Mouse (Mus musculus): Measurements from ENCODE around the gene Ric8a. TPM values are rescaled to one million over a fixed set of nuclear protein-coding genes. Genes with fewer than 3 reads are reported as not detected.

Ric8a gene
- total and polyA plus RNA-seq, 3 experiments, result 20.1 to 37.6 (median 23.6) TPM

GRCm38 (mm10) chr7:140821653-140822329 is 35.0 kb upstream of the Ric8a start, which contains the start of gene Zfp941:
Gene Zfp941, minus strand, starts transcription at chr7:140822178.
- Histone ChIP-seq H3K79me2 (replicated peaks; ENCODE audit: control insufficient read depth, insufficient read depth, low read length) (no peaks in the 10 kb centered on the region), H3K9ac (ENCODE audit: low read depth, low read length) (peak within 1 kb of the TSS; percentile 33), H3K4me3 (peak within 1 kb of the TSS; percentile 27; the same call in 1 of the 2 replicates), H3K27ac (no peak within 1 kb of the TSS), H3K36me3 (ENCODE audit: control insufficient read depth, insufficient read depth, low read length) (no peaks in the 10 kb centered on the region), H3K4me1 (ENCODE audit: control insufficient read depth, insufficient read depth, low read length) (peaks cover 2% of the 10 kb centered on the region; the same call in 1 of the 2 replicates), H3K27me3 (ENCODE audit: control insufficient read depth, insufficient read depth, low read length) (no peaks in the 10 kb centered on the region)
- no peak for DNase-seq
- intact Hi-C loops (cut with DNase I), result no loop called here
- TF ChIP-seq POLR2A (IDR thresholded peaks at IDR 0.05; ENCODE audit: insufficient read depth, low read depth, low read length) (no peak), CTCF (IDR thresholded peaks at IDR 0.05) (no peak), EP300 (IDR thresholded peaks at IDR 0.05; ENCODE audit: insufficient read depth, low read depth, low read length) (no peak)
- WGBS, result 3% methylated on average over 21 of the region's 21 CpGs

GRCm38 (mm10) chr7:140822731-140823130 is 34.0 kb upstream of the Ric8a start:
- Histone ChIP-seq H3K36me3 (ENCODE audit: control insufficient read depth, insufficient read depth, low read length) (no peaks in the 10 kb centered on the region), H3K9ac (ENCODE audit: low read depth, low read length) (no peak overlapping the region), H3K4me1 (ENCODE audit: control insufficient read depth, insufficient read depth, low read length) (peaks cover 2% of the 10 kb centered on the region; the same call in 1 of the 2 replicates), H3K27ac (no peak overlapping the region), H3K79me2 (replicated peaks; ENCODE audit: control insufficient read depth, insufficient read depth, low read length) (no peaks in the 10 kb centered on the region), H3K4me3 (no peak overlapping the region), H3K27me3 (ENCODE audit: control insufficient read depth, insufficient read depth, low read length) (no peaks in the 10 kb centered on the region)
- 91% methylated on average over 4 of the region's 4 CpGs for WGBS
- no peak for DNase-seq
- intact Hi-C loops (cut with DNase I), result no loop called here
- TF ChIP-seq POLR2A (IDR thresholded peaks at IDR 0.05; ENCODE audit: insufficient read depth, low read depth, low read length) (no peak), EP300 (IDR thresholded peaks at IDR 0.05; ENCODE audit: insufficient read depth, low read depth, low read length) (no peak), CTCF (IDR thresholded peaks at IDR 0.05) (no peak)

- intact Hi-C loops (cut with DNase I), result loop anchor here (5.0 kb wide), 1 partner anchor 751 kb away; no protein-coding TSS in a partner anchor
These were observed 28.4 kb upstream of the Ric8a start for GRCm38 (mm10) chr7:140828171-140828881.

GRCm38 (mm10) chr7:140831447-140831846 is 25.3 kb upstream of the Ric8a start:
- Histone ChIP-seq H3K27me3 (ENCODE audit: control insufficient read depth, insufficient read depth, low read length) (no peaks in the 10 kb centered on the region), H3K27ac (no peak overlapping the region), H3K36me3 (ENCODE audit: control insufficient read depth, insufficient read depth, low read length) (no peaks in the 10 kb centered on the region), H3K9ac (ENCODE audit: low read depth, low read length) (no peak overlapping the region), H3K79me2 (replicated peaks; ENCODE audit: control insufficient read depth, insufficient read depth, low read length) (no peaks in the 10 kb centered on the region), H3K4me3 (no peak overlapping the region), H3K4me1 (ENCODE audit: control insufficient read depth, insufficient read depth, low read length) (no peaks in the 10 kb centered on the region; the same call in 1 of the 2 replicates)
- DNase-seq, result no peak
- intact Hi-C loops (cut with DNase I), result no loop called here
- 47% methylated on average over 6 of the region's 6 CpGs for WGBS
- TF ChIP-seq CTCF (IDR thresholded peaks at IDR 0.05), result no peak
- TF ChIP-seq POLR2A (IDR thresholded peaks at IDR 0.05; ENCODE audit: insufficient read depth, low read depth, low read length), result no peak
- no peak for TF ChIP-seq EP300 (IDR thresholded peaks at IDR 0.05; ENCODE audit: insufficient read depth, low read depth, low read length)

More at GRCm38 (mm10) chr7:140828171-140828881, 28.4 kb upstream of the Ric8a start:
- Histone ChIP-seq H3K27ac (no peak overlapping the region), H3K4me3 (no peak overlapping the region), H3K27me3 (ENCODE audit: control insufficient read depth, insufficient read depth, low read length) (no peaks in the 10 kb centered on the region), H3K79me2 (replicated peaks; ENCODE audit: control insufficient read depth, insufficient read depth, low read length) (no peaks in the 10 kb centered on the region), H3K4me1 (ENCODE audit: control insufficient read depth, insufficient read depth, low read length) (no peaks in the 10 kb centered on the region; the same call in 1 of the 2 replicates), H3K9ac (ENCODE audit: low read depth, low read length) (no peak overlapping the region), H3K36me3 (ENCODE audit: control insufficient read depth, insufficient read depth, low read length) (no peaks in the 10 kb centered on the region)
- TF ChIP-seq POLR2A (IDR thresholded peaks at IDR 0.05; ENCODE audit: insufficient read depth, low read depth, low read length) (no peak), EP300 (IDR thresholded peaks at IDR 0.05; ENCODE audit: insufficient read depth, low read depth, low read length) (no peak), CTCF (IDR thresholded peaks at IDR 0.05) (peak; percentile 59)
- 15% methylated on average over 8 of the region's 8 CpGs for WGBS
- no peak for DNase-seq

- TF ChIP-seq CTCF (IDR thresholded peaks at IDR 0.05) (no peak), POLR2A (IDR thresholded peaks at IDR 0.05; ENCODE audit: insufficient read depth, low read depth, low read length) (no peak), EP300 (IDR thresholded peaks at IDR 0.05; ENCODE audit: insufficient read depth, low read depth, low read length) (no peak)
- no peaks in the 10 kb centered on the region for H3K36me3 ChIP-seq (ENCODE audit: control insufficient read depth, insufficient read depth, low read length)
- intact Hi-C loops (cut with DNase I), result no loop called here
- WGBS, result 80% methylated on average over 4 of the region's 4 CpGs
- no peaks in the 10 kb centered on the region for H3K4me1 ChIP-seq (ENCODE audit: control insufficient read depth, insufficient read depth, low read length)
- no peak overlapping the region for H3K4me3 ChIP-seq
- no peak for DNase-seq
- no peak overlapping the region for H3K9ac ChIP-seq (ENCODE audit: low read depth, low read length)
- no peaks in the 10 kb centered on the region for H3K27me3 ChIP-seq (ENCODE audit: control insufficient read depth, insufficient read depth, low read length)
- H3K27ac ChIP-seq, result no peak overlapping the region
- H3K79me2 ChIP-seq (replicated peaks; ENCODE audit: control insufficient read depth, insufficient read depth, low read length), result no peaks in the 10 kb centered on the region
These were observed 23.4 kb upstream of the Ric8a start for GRCm38 (mm10) chr7:140833341-140833740.
